Mouse (Mus musculus) fat pad, adult 2 months (tissue): ENCODE data around the gene Angptl2.

ENCODE experiments used
- DNase-seq: peaks from one replicate; pipeline ENCODE4 v3.0.0-alpha.2; 2011; ENCODE audit warnings: low read depth, low spot score; ENCODE audit errors: extremely low read depth

The Angptl2 gene

GRCm38 (mm10) chr2:33215700-33216509, at the start of gene Angptl2:
Gene Angptl2, plus strand, starts transcription at chr2:33216069.
- DNase-seq: no peak

GRCm38 (mm10) chr2:33167060-33167459, 48.8 kb upstream of the Angptl2 start:
- DNase-seq: no peak

- no peak for DNase-seq
These were observed 46.4 kb upstream of the Angptl2 start for GRCm38 (mm10) chr2:33169445-33169844.

GRCm38 (mm10) chr2:33170777-33171565, 44.9 kb upstream of the Angptl2 start:
- DNase-seq: no peak

GRCm38 (mm10) chr2:33173126-33173525, 42.7 kb upstream of the Angptl2 start:
- DNase-seq: no peak

- DNase-seq: no peak
These were observed 42.2 kb upstream of the Angptl2 start for GRCm38 (mm10) chr2:33173686-33174085.

GRCm38 (mm10) chr2:33176516-33176915, 39.4 kb upstream of the Angptl2 start:
- no peak for DNase-seq

GRCm38 (mm10) chr2:33176921-33177320, 38.9 kb upstream of the Angptl2 start:
- DNase-seq: no peak

- no peak for DNase-seq
These were observed 38.2 kb upstream of the Angptl2 start for GRCm38 (mm10) chr2:33177443-33178242.

- DNase-seq: no peak
These were observed 37.5 kb upstream of the Angptl2 start for GRCm38 (mm10) chr2:33178243-33178932.

- no peak for DNase-seq
These were observed 36.5 kb upstream of the Angptl2 start for GRCm38 (mm10) chr2:33179171-33179929.

- no peak for DNase-seq
These were observed 35.8 kb upstream of the Angptl2 start for GRCm38 (mm10) chr2:33179930-33180630.

GRCm38 (mm10) chr2:33183321-33183720, 32.5 kb upstream of the Angptl2 start:
- no peak for DNase-seq

GRCm38 (mm10) chr2:33184641-33185040, 31.2 kb upstream of the Angptl2 start:
- no peak for DNase-seq

GRCm38 (mm10) chr2:33185258-33185657, 30.6 kb upstream of the Angptl2 start:
- no peak for DNase-seq

GRCm38 (mm10) chr2:33186505-33186904, 29.4 kb upstream of the Angptl2 start:
- DNase-seq: no peak

- no peak for DNase-seq
These were observed 28.0 kb upstream of the Angptl2 start for GRCm38 (mm10) chr2:33187874-33188273.

- DNase-seq: no peak
These were observed 26.8 kb upstream of the Angptl2 start for GRCm38 (mm10) chr2:33188925-33189670.

- DNase-seq: no peak
These were observed 25.9 kb upstream of the Angptl2 start for GRCm38 (mm10) chr2:33189976-33190375.
